Mouse (Mus musculus) intestine, embryonic 15.5 days (tissue): ENCODE results near the gene Zfp629. TPM values are rescaled to one million over a fixed set of nuclear protein-coding genes. Genes with fewer than 3 reads are reported as not detected.

Source experiments
- polyA plus RNA-seq: library from polyadenylated mRNA; unstranded; fragments of >200 nt; fragmentation: Nextera tagmentation; extraction: Ambion mirVana; gene quantifications from 2 replicates; pipeline ENCODE4 v1.2.1, GENCODE M21; 2015

The Zfp629 gene
- polyA plus RNA-seq, 1 experiment from 2014 or later, result 9.4 TPM

Other genes with a start within 250 kb of the Zfp629 start
- 10.5 and 11.5 TPM in 2 replicates for gene Zfp747, start 239.7 kb downstream of the Zfp629 start, polyA plus RNA-seq
- gene 9130019O22Rik, start 228.6 kb downstream of the Zfp629 start, polyA plus RNA-seq, result 6.3 TPM in 2 replicates
- gene E430018J23Rik, start 222.2 kb downstream of the Zfp629 start, polyA plus RNA-seq, result 8.0 and 9.3 TPM in 2 replicates
- 7.5 and 8.3 TPM in 2 replicates for gene Zfp764, start 209.0 kb downstream of the Zfp629 start, polyA plus RNA-seq
- 22.6 and 24.8 TPM in 2 replicates for gene Zfp688, start 193.7 kb downstream of the Zfp629 start, polyA plus RNA-seq
- 5.6 and 5.9 TPM in 2 replicates for gene Zfp689, start 166.6 kb downstream of the Zfp629 start, polyA plus RNA-seq
- gene Prr14, start 156.2 kb downstream of the Zfp629 start, polyA plus RNA-seq, result 36.0 and 37.4 TPM in 2 replicates
- gene Fbrs, start 136.6 kb downstream of the Zfp629 start, polyA plus RNA-seq, result 8.9 and 9.2 TPM in 2 replicates
- 37.6 and 37.9 TPM in 2 replicates for gene Srcap, start 103.8 kb downstream of the Zfp629 start, polyA plus RNA-seq
- gene Gm42715, start 96.2 kb downstream of the Zfp629 start, polyA plus RNA-seq, result 11.5 and 12.3 TPM in 2 replicates
- gene Tmem265, start 54.4 kb downstream of the Zfp629 start, polyA plus RNA-seq, result 5.5 and 5.6 TPM in 2 replicates
- gene Phkg2, start 42.5 kb downstream of the Zfp629 start, polyA plus RNA-seq, result 34.3 TPM in 2 replicates
- gene Ccdc189, start 27.2 kb downstream of the Zfp629 start, polyA plus RNA-seq, result 4.1 and 4.9 TPM in 2 replicates
- 37.4 and 37.7 TPM in 2 replicates for gene Rnf40, start 27.0 kb downstream of the Zfp629 start, polyA plus RNA-seq
- gene Bcl7c, start 93.1 kb upstream of the Zfp629 start, polyA plus RNA-seq, result 48.1 and 52.8 TPM in 2 replicates
- gene Ctf1, start 96.9 kb upstream of the Zfp629 start, polyA plus RNA-seq, result 9.4 and 10.5 TPM in 2 replicates
- 0.13 and 0.29 TPM in 2 replicates for gene Ctf2, start 116.4 kb upstream of the Zfp629 start, polyA plus RNA-seq
- 3.2 and 4.3 TPM in 2 replicates for gene Fbxl19, start 128.7 kb upstream of the Zfp629 start, polyA plus RNA-seq
- 22.9 and 25.5 TPM in 2 replicates for gene Orai3, start 154.0 kb upstream of the Zfp629 start, polyA plus RNA-seq
- 15.2 and 17.4 TPM in 2 replicates for gene Setd1a, start 160.9 kb upstream of the Zfp629 start, polyA plus RNA-seq
- gene Gm49388, start 169.8 kb upstream of the Zfp629 start, polyA plus RNA-seq, result not detected in 2 replicates
- 28.0 and 31.2 TPM in 2 replicates for gene Hsd3b7, start 184.8 kb upstream of the Zfp629 start, polyA plus RNA-seq
- 40.6 and 40.7 TPM in 2 replicates for gene Stx4a, start 208.5 kb upstream of the Zfp629 start, polyA plus RNA-seq
- gene Stx1b, start 208.8 kb upstream of the Zfp629 start, polyA plus RNA-seq, result 3.2 and 3.4 TPM in 2 replicates